Mouse (Mus musculus) hindbrain, embryonic 14.5 days (tissue): ENCODE data around the gene Gm17545. TPM values are rescaled to one million over a fixed set of nuclear protein-coding genes. Genes with fewer than 3 reads are reported as not detected.

Source experiments
- ATAC-seq: fragments of 200-750 bp; cut with Nextera tagmentation; 2 replicates; pipeline ENCODE4 v1.8.0; 2017; ENCODE audit warnings: moderate number of reproducible peaks, mild to moderate bottlenecking, moderate TSS enrichment, moderate library complexity; ENCODE audit not compliant: low FRiP score
- DNase-seq: peaks from one replicate; pipeline ENCODE4 v3.0.0-alpha.2; 2015; ENCODE audit warnings: low spot score
- H3K27ac ChIP-seq: fragments of 300-500 bp; sonication (generic); 2 replicates; pipeline ENCODE4 v1.5.1; 2014; ENCODE audit warnings: mild to moderate bottlenecking, moderate library complexity
- H3K27me3 ChIP-seq: fragments of 300-500 bp; sonication (generic); 2 replicates; pipeline ENCODE4 v1.6.1; 2014; ENCODE audit warnings: mild to moderate bottlenecking, low read length, mixed read lengths; ENCODE audit not compliant: control insufficient read depth, insufficient read depth
- H3K36me3 ChIP-seq: fragments of 300-500 bp; sonication (generic); replicated peaks from 2 replicates; pipeline ENCODE4 v1.6.1; 2014; ENCODE audit not compliant: control insufficient read depth, insufficient read depth
- H3K4me1 ChIP-seq: fragments of 300-500 bp; sonication (generic); replicated peaks from 2 replicates; pipeline ENCODE4 v1.6.1; 2014; ENCODE audit warnings: antibody characterized with exemption, low read length, mixed read lengths; ENCODE audit not compliant: control insufficient read depth, insufficient read depth
- H3K4me2 ChIP-seq: fragments of 300-500 bp; sonication (generic); replicated peaks from 2 replicates; pipeline ENCODE4 v1.6.1; 2014; ENCODE audit warnings: mild to moderate bottlenecking, moderate library complexity
- H3K4me3 ChIP-seq: fragments of 300-500 bp; sonication (generic); replicated peaks from 2 replicates; pipeline ENCODE4 v1.5.1; 2014; ENCODE audit warnings: mild to moderate bottlenecking, low read length
- H3K9ac ChIP-seq: fragments of 300-500 bp; sonication (generic); 2 replicates; pipeline ENCODE4 v1.6.1; 2014
- H3K9me3 ChIP-seq: fragments of 300-500 bp; sonication (generic); 2 replicates; pipeline ENCODE4 v1.6.1; 2016; ENCODE audit warnings: low read length; ENCODE audit not compliant: control insufficient read depth
- WGBS: fragments of 180-500 bp; shearing (Covaris S2); extraction: QIAGEN DNeasy Blood & Tissue Kit; methylation state at CpG from one replicate; pipeline ENCODE4 v1.1.7; 2014; 5-methylcytosine and 5-hydroxymethylcytosine counted together
- polyA plus RNA-seq: library from polyadenylated mRNA; unstranded; fragments of >200 nt; fragmentation: Nextera tagmentation; extraction: Ambion mirVana; gene quantifications from 2 replicates; pipeline ENCODE4 v1.2.1, GENCODE M21; 2014

The Gm17545 gene
- polyA plus RNA-seq, 1 experiment from 2014 or later = not detected

GRCm38 (mm10) chr9:22476265-22476664 is 22.2 kb downstream of the Gm17545 start:
- peak overlapping the region; percentile 54 for H3K9ac ChIP-seq
- no peaks in the 10 kb centered on the region for H3K36me3 ChIP-seq
- no peaks in the 10 kb centered on the region for H3K27me3 ChIP-seq
- H3K27ac ChIP-seq = 0 out of 2 replicates have a peak overlapping the region, but pooled peaks have one; percentile 58
- no peak for ATAC-seq
- peak overlapping the region; percentile 56 for H3K4me3 ChIP-seq
- no peaks in the 10 kb centered on the region for H3K9me3 ChIP-seq
- peak overlapping the region; percentile 84 for H3K4me2 ChIP-seq
- WGBS = 5% methylated on average over 10 of the region's 10 CpGs
- peaks cover 7% of the 10 kb centered on the region for H3K4me1 ChIP-seq
- DNase-seq = peak; percentile 30

GRCm38 (mm10) chr9:22478946-22479345 is 24.9 kb downstream of the Gm17545 start:
- Histone ChIP-seq H3K36me3 (no peaks in the 10 kb centered on the region), H3K27me3 (no peaks in the 10 kb centered on the region), H3K4me2 (no peak overlapping the region), H3K4me1 (peaks cover 7% of the 10 kb centered on the region), H3K9ac (no peak overlapping the region), H3K4me3 (no peak overlapping the region), H3K27ac (no peak overlapping the region), H3K9me3 (no peaks in the 10 kb centered on the region)
- ATAC-seq = no peak
- DNase-seq = no peak
- WGBS = 92% methylated on average over 8 of the region's 8 CpGs

GRCm38 (mm10) chr9:22483866-22484561 is 29.9 kb downstream of the Gm17545 start:
- no peaks in the 10 kb centered on the region for H3K27me3 ChIP-seq
- ATAC-seq (no peak), DNase-seq (no peak)
- H3K36me3 ChIP-seq = no peaks in the 10 kb centered on the region
- H3K4me2 ChIP-seq = no peak overlapping the region
- H3K9ac ChIP-seq = no peak overlapping the region
- H3K9me3 ChIP-seq = no peaks in the 10 kb centered on the region
- no peak overlapping the region for H3K4me3 ChIP-seq
- H3K27ac ChIP-seq = no peak overlapping the region
- no peaks in the 10 kb centered on the region for H3K4me1 ChIP-seq
- 94% methylated on average over 8 of the region's 8 CpGs for WGBS

- DNase-seq = no peak
- no peak overlapping the region for H3K27ac ChIP-seq
- ATAC-seq = no peak
- 93% methylated on average over 12 of the region's 12 CpGs for WGBS
- no peak overlapping the region for H3K4me3 ChIP-seq
- no peaks in the 10 kb centered on the region for H3K4me1 ChIP-seq
- H3K9ac ChIP-seq = no peak overlapping the region
- H3K27me3 ChIP-seq = no peaks in the 10 kb centered on the region
- H3K36me3 ChIP-seq = no peaks in the 10 kb centered on the region
- no peak overlapping the region for H3K4me2 ChIP-seq
- no peaks in the 10 kb centered on the region for H3K9me3 ChIP-seq
These were observed 30.6 kb downstream of the Gm17545 start for GRCm38 (mm10) chr9:22484562-22485308.

- H3K27ac ChIP-seq = no peak overlapping the region
- no peak for ATAC-seq
- no peak overlapping the region for H3K4me2 ChIP-seq
- H3K4me3 ChIP-seq = no peak overlapping the region
- no peaks in the 10 kb centered on the region for H3K27me3 ChIP-seq
- no peak overlapping the region for H3K9ac ChIP-seq
- no peaks in the 10 kb centered on the region for H3K36me3 ChIP-seq
- DNase-seq = no peak
- no peaks in the 10 kb centered on the region for H3K4me1 ChIP-seq
- 93% methylated on average over 7 of the region's 7 CpGs for WGBS
- H3K9me3 ChIP-seq = no peaks in the 10 kb centered on the region
These were observed 32.1 kb downstream of the Gm17545 start for GRCm38 (mm10) chr9:22486211-22486610.

GRCm38 (mm10) chr9:22488963-22489362 is 34.9 kb downstream of the Gm17545 start:
- Histone ChIP-seq H3K9ac (no peak overlapping the region), H3K36me3 (no peaks in the 10 kb centered on the region), H3K4me2 (no peak overlapping the region), H3K9me3 (no peaks in the 10 kb centered on the region), H3K27me3 (no peaks in the 10 kb centered on the region), H3K4me3 (no peak overlapping the region), H3K4me1 (no peaks in the 10 kb centered on the region), H3K27ac (no peak overlapping the region)
- 71% methylated on average over 9 of the region's 9 CpGs for WGBS
- no peak for ATAC-seq
- DNase-seq = no peak

GRCm38 (mm10) chr9:22494203-22494807 is 40.2 kb downstream of the Gm17545 start:
- H3K36me3 ChIP-seq = no peaks in the 10 kb centered on the region
- ATAC-seq (no peak), DNase-seq (no peak)
- WGBS = 87% methylated on average over 9 of the region's 9 CpGs
- no peak overlapping the region for H3K4me2 ChIP-seq
- no peaks in the 10 kb centered on the region for H3K27me3 ChIP-seq
- H3K27ac ChIP-seq = no peak overlapping the region
- no peak overlapping the region for H3K9ac ChIP-seq
- H3K4me3 ChIP-seq = no peak overlapping the region
- H3K4me1 ChIP-seq = no peaks in the 10 kb centered on the region
- H3K9me3 ChIP-seq = no peaks in the 10 kb centered on the region

- ATAC-seq (no peak), DNase-seq (no peak)
- WGBS = 83% methylated on average over 2 of the region's 2 CpGs
- Histone ChIP-seq H3K9me3 (no peaks in the 10 kb centered on the region), H3K27ac (no peak overlapping the region), H3K36me3 (no peaks in the 10 kb centered on the region), H3K9ac (no peak overlapping the region), H3K4me3 (no peak overlapping the region), H3K4me2 (no peak overlapping the region), H3K4me1 (no peaks in the 10 kb centered on the region), H3K27me3 (no peaks in the 10 kb centered on the region)
These were observed 41.0 kb downstream of the Gm17545 start for GRCm38 (mm10) chr9:22495133-22495532.

- Histone ChIP-seq H3K4me1 (no peaks in the 10 kb centered on the region), H3K27ac (no peak overlapping the region), H3K4me2 (no peak overlapping the region), H3K27me3 (no peaks in the 10 kb centered on the region), H3K36me3 (no peaks in the 10 kb centered on the region), H3K9ac (no peak overlapping the region), H3K9me3 (no peaks in the 10 kb centered on the region), H3K4me3 (no peak overlapping the region)
- WGBS = 87% methylated on average over 6 of the region's 6 CpGs
- ATAC-seq (no peak), DNase-seq (no peak)
These were observed 43.1 kb downstream of the Gm17545 start for GRCm38 (mm10) chr9:22497021-22497767.
